Mouse (Mus musculus): Measurements from ENCODE around the gene 1110051M20Rik. TPM values are rescaled to one million over a fixed set of nuclear protein-coding genes. Genes with fewer than 3 reads are reported as not detected.

1110051M20Rik gene
- polyA plus RNA-seq, 1 experiment from 2014 or later, result 98.6 TPM

DNA sequence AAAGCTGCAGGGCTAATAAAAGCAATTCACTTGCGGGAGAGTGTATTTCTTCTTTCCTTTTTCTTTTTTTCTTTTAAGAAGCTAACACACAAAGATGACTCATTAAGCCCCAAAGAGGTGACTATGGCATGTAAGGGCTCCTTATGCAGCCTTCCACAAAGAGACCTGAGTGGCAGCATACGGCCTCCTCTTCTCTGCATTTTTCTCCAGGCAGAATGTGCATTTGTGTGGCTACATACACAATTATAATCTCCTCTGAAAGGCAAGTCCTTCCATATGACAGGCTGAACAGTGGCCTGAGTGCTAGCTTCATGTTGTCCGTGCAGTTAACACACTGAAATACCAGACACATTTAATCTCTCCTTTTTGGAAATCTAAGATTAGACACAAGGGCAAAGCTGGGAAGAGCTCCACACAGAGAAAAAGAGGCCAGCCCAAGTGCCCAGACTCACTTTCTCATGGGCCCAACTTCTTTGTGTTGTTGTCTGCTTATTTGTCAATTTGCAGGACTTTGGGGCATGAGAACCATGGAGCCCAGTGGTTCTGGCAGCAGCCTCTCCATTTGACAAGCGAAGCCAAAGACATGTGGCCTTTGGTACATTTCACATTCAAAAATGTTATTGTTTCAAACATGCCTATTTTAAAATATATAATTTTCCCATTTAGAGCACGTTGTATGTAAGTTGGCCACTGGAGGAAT lies 7.2 kb downstream of the 1110051M20Rik start:
- WGBS, result 79% methylated on average over 5 of the region's 5 CpGs
- no peaks in the 10 kb centered on the region for H3K27me3 ChIP-seq (ENCODE audit: control insufficient read depth, insufficient read depth, low read length)
- H3K9ac ChIP-seq (ENCODE audit: low read length), result no peak overlapping the region
- H3K27ac ChIP-seq (ENCODE audit: low read depth, low read length), result no peak overlapping the region
- ATAC-seq (ENCODE audit: low FRiP score) (no peak), DNase-seq (ENCODE audit: low spot score, missing footprints) (no peak)
- no peaks in the 10 kb centered on the region for H3K9me3 ChIP-seq (ENCODE audit: control insufficient read depth, low read length)
- H3K36me3 ChIP-seq (ENCODE audit: control insufficient read depth, insufficient read depth, low read length), result no peaks in the 10 kb centered on the region
- H3K4me2 ChIP-seq, result no peak overlapping the region
- no peaks in the 10 kb centered on the region for H3K4me1 ChIP-seq (ENCODE audit: control insufficient read depth, insufficient read depth, low read length)
- H3K4me3 ChIP-seq (ENCODE audit: low read depth, low read length), result no peak overlapping the region

DNA sequence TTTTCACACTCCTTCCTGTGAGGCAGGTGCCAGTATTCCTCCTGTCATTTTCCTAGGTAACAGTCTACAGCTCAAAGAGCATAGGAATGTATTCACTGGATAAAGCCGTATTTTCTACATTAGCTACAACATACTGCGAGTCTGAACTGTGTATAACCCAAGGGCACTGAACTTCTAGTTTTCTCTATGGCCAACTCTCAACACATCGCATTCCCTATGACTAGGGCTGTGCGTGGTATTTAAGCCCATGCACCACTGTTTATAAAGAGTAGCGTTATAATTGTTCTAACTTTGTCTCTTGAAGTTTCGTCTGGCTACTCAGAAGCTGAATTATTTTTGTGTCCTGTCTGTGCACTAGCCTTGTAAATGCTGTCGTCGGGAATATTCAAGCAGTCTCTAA lies 7.8 kb downstream of the 1110051M20Rik start:
- Histone ChIP-seq H3K27ac (ENCODE audit: low read depth, low read length) (no peak overlapping the region), H3K4me1 (ENCODE audit: control insufficient read depth, insufficient read depth, low read length) (no peaks in the 10 kb centered on the region), H3K4me3 (ENCODE audit: low read depth, low read length) (no peak overlapping the region), H3K9me3 (ENCODE audit: control insufficient read depth, low read length) (no peaks in the 10 kb centered on the region), H3K4me2 (no peak overlapping the region), H3K27me3 (ENCODE audit: control insufficient read depth, insufficient read depth, low read length) (no peaks in the 10 kb centered on the region), H3K9ac (ENCODE audit: low read length) (no peak overlapping the region), H3K36me3 (ENCODE audit: control insufficient read depth, insufficient read depth, low read length) (no peaks in the 10 kb centered on the region)
- no peak for DNase-seq (ENCODE audit: low spot score, missing footprints)
- WGBS, result 85% methylated on average over 8 of the region's 8 CpGs
- ATAC-seq (ENCODE audit: low FRiP score), result no peak

DNA sequence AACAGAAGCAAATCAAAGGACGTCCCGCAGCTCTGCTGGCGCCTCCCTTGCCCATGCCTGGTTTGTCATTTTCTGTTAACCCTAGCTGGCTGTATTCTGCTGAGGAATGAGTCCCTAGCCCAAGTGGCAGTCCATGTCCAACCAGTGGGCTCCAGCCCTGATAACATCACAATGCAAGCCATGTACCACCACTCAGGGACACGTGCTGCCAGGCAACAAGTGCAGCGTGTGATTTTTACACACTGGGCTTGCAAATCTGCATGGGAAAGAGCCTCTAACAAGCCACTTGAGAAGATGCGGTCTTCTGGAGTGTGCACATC lies 13.9 kb downstream of the 1110051M20Rik start:
- Histone ChIP-seq H3K36me3 (ENCODE audit: control insufficient read depth, insufficient read depth, low read length) (no peaks in the 10 kb centered on the region), H3K4me1 (ENCODE audit: control insufficient read depth, insufficient read depth, low read length) (peaks cover 34% of the 10 kb centered on the region), H3K4me3 (ENCODE audit: low read depth, low read length) (no peak overlapping the region), H3K4me2 (peak overlapping the region; percentile 19; the same call in 1 of the 2 replicates), H3K9ac (ENCODE audit: low read length) (peak overlapping the region; percentile 37; the same call in 1 of the 2 replicates), H3K27ac (ENCODE audit: low read depth, low read length) (peak overlapping the region; percentile 49), H3K9me3 (ENCODE audit: control insufficient read depth, low read length) (no peaks in the 10 kb centered on the region), H3K27me3 (ENCODE audit: control insufficient read depth, insufficient read depth, low read length) (no peaks in the 10 kb centered on the region)
- ATAC-seq (ENCODE audit: low FRiP score) (peak; percentile 89), DNase-seq (ENCODE audit: low spot score, missing footprints) (peak; percentile 93)
- 16% methylated on average over 6 of the region's 6 CpGs for WGBS

DNA sequence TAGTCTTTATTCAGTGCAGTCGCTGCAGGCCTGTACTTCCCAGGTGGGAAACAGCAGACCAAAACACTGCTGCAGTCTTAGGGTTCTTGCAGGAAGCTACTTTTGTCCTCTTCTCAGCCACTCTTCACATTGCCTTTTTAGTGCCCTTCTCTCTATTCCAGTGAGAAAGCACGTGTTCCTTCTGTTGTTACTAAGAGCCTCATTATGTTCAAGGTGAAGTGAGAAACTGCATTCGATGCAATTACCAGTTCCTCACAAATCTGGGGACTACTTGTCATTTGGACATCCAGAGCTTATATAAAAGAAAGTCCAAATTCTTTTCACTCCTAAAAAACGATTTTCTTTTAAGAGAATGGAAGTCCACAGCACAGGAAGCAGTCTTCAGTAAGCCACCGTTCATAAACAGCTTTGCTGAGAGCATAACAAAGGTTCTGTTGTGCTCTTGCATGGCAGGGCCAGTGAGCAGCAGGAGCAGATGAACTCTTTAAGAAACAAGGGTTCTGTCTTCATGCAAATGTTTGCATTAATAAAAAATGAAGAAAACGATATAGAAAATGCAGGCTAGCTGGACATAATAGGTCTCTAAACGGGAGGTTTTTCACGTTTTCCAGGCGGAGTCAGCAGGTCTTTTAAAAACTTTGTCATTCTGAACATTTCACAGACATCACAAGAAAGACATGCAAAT lies 14.4 kb downstream of the 1110051M20Rik start:
- H3K9ac ChIP-seq (ENCODE audit: low read length), result peak overlapping the region; percentile 37; the same call in 1 of the 2 replicates
- ATAC-seq (ENCODE audit: low FRiP score), result peak; percentile 86
- H3K9me3 ChIP-seq (ENCODE audit: control insufficient read depth, low read length), result no peaks in the 10 kb centered on the region
- H3K4me3 ChIP-seq (ENCODE audit: low read depth, low read length), result no peak overlapping the region
- H3K4me2 ChIP-seq, result peak overlapping the region; percentile 19; the same call in 1 of the 2 replicates
- H3K4me1 ChIP-seq (ENCODE audit: control insufficient read depth, insufficient read depth, low read length), result peaks cover 34% of the 10 kb centered on the region
- WGBS, result 20% methylated on average over 9 of the region's 9 CpGs
- peak overlapping the region; percentile 49 for H3K27ac ChIP-seq (ENCODE audit: low read depth, low read length)
- DNase-seq (ENCODE audit: low spot score, missing footprints), result peak; percentile 89
- no peaks in the 10 kb centered on the region for H3K36me3 ChIP-seq (ENCODE audit: control insufficient read depth, insufficient read depth, low read length)
- no peaks in the 10 kb centered on the region for H3K27me3 ChIP-seq (ENCODE audit: control insufficient read depth, insufficient read depth, low read length)

DNA sequence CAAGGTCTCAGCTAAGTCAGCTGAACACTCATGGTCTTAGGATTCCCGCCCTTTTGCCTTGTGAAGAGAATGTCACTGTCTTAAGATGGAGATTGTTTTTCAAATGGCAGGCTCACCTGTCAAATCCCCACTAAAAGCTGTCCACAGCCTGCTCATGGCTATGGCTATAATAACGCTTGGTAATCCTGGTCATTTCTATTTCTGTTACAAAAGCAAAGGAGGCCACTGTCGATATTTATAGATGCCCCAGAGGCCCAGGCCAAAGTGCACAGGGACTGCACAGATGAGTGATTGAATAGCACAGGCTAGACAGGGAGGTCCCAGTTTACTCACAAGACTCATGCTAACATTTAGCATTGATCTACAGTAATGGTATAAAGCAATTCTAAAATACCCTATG lies 15.4 kb downstream of the 1110051M20Rik start:
- WGBS, result 85% methylated on average over 3 of the region's 3 CpGs
- H3K9ac ChIP-seq (ENCODE audit: low read length), result no peak overlapping the region
- no peak overlapping the region for H3K4me2 ChIP-seq
- DNase-seq (ENCODE audit: low spot score, missing footprints) (no peak), ATAC-seq (ENCODE audit: low FRiP score) (no peak)
- H3K4me3 ChIP-seq (ENCODE audit: low read depth, low read length), result no peak overlapping the region
- H3K9me3 ChIP-seq (ENCODE audit: control insufficient read depth, low read length), result no peaks in the 10 kb centered on the region
- H3K27ac ChIP-seq (ENCODE audit: low read depth, low read length), result peak overlapping the region; percentile 49
- no peaks in the 10 kb centered on the region for H3K36me3 ChIP-seq (ENCODE audit: control insufficient read depth, insufficient read depth, low read length)
- peaks cover 34% of the 10 kb centered on the region for H3K4me1 ChIP-seq (ENCODE audit: control insufficient read depth, insufficient read depth, low read length)
- H3K27me3 ChIP-seq (ENCODE audit: control insufficient read depth, insufficient read depth, low read length), result no peaks in the 10 kb centered on the region

DNA sequence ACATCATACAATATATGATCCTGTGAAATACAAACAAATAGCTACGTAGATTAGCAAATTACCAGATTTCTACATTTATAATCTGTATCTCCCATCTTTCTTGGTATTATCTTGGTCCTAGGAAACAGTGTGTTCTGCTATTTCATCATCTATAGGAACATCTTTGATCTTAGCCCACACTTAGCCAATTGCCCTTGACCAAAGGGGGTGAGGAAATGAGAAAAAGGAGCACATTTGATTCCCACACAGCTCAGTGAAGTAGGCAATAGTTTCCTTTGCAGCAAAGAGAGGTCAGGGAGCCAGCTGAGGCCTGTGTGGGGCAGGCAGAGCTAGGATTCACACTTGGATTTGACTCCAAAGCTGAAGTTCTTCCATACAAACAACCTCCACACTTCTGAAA lies 18.2 kb downstream of the 1110051M20Rik start:
- 0 out of 2 replicates have a peak, but pooled peaks cover 2% of the 10 kb centered on the region for H3K36me3 ChIP-seq (ENCODE audit: control insufficient read depth, insufficient read depth, low read length)
- no peak overlapping the region for H3K4me3 ChIP-seq (ENCODE audit: low read depth, low read length)
- H3K27me3 ChIP-seq (ENCODE audit: control insufficient read depth, insufficient read depth, low read length), result no peaks in the 10 kb centered on the region
- H3K9me3 ChIP-seq (ENCODE audit: control insufficient read depth, low read length), result no peaks in the 10 kb centered on the region
- no peak overlapping the region for H3K4me2 ChIP-seq
- ATAC-seq (ENCODE audit: low FRiP score) (no peak), DNase-seq (ENCODE audit: low spot score, missing footprints) (no peak)
- 96% methylated on average over 1 of the region's 1 CpGs for WGBS
- H3K27ac ChIP-seq (ENCODE audit: low read depth, low read length), result no peak overlapping the region
- H3K4me1 ChIP-seq (ENCODE audit: control insufficient read depth, insufficient read depth, low read length), result peaks cover 32% of the 10 kb centered on the region
- H3K9ac ChIP-seq (ENCODE audit: low read length), result no peak overlapping the region

DNA sequence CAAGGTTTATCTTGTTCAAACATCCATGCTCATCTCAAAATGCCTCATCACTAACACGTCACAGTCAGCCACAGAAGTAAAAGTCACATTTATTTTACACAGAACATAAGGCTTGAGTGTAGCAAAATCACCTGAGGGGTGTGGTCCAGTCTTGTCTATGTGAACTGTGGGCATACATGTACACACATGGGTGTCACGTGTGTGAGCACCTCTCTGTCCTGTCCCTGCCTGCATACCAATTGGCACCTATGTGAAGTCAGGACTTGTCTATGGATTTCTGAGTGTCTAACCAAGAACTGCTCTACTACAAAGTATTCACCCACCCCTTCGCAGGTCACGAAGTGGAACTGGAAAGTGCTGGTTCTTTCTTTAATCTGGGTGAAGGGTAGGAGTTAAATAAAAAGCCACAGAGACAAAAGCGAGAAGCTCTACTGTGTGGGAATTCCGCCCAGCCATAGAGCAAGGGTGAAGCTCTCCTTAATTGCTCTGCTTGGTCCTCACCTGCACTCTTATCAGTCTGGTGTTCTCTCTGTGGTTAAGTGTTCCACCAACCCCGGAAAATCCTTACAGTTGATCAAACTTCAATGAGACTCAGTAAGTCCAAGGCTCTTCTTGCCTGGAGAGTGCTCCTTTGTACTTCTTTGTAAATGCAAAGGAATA lies 20.3 kb downstream of the 1110051M20Rik start:
- Histone ChIP-seq H3K4me1 (ENCODE audit: control insufficient read depth, insufficient read depth, low read length) (peaks cover 11% of the 10 kb centered on the region), H3K27ac (ENCODE audit: low read depth, low read length) (no peak overlapping the region), H3K4me3 (ENCODE audit: low read depth, low read length) (no peak overlapping the region), H3K27me3 (ENCODE audit: control insufficient read depth, insufficient read depth, low read length) (no peaks in the 10 kb centered on the region), H3K9ac (ENCODE audit: low read length) (no peak overlapping the region), H3K4me2 (no peak overlapping the region), H3K9me3 (ENCODE audit: control insufficient read depth, low read length) (no peaks in the 10 kb centered on the region), H3K36me3 (ENCODE audit: control insufficient read depth, insufficient read depth, low read length) (0 out of 2 replicates have a peak, but pooled peaks cover 2% of the 10 kb centered on the region)
- 86% methylated on average over 7 of the region's 7 CpGs for WGBS
- no peak for ATAC-seq (ENCODE audit: low FRiP score)
- DNase-seq (ENCODE audit: low spot score, missing footprints), result no peak

DNA sequence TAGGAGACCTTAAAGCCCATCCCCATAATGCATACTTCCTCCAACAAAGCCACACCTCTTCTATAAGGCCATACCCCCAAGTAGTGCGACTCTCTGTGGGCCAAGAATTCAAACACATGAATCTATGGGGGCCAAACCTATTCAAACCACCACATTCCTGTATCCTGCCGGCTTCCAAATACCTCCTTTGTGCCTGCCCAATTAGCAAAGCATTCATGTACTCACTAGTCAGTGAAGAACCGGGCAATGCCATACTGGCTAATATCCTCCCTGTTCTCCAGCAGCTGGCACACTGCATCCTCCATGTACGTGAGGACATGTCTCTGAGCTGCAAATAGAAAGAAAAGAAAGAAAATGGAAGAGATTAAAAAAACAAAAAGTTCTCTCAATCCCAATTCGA lies 22.9 kb downstream of the 1110051M20Rik start:
- no peak overlapping the region for H3K4me3 ChIP-seq (ENCODE audit: low read depth, low read length)
- DNase-seq (ENCODE audit: low spot score, missing footprints), result no peak
- 83% methylated on average over 5 of the region's 5 CpGs for WGBS

DNA sequence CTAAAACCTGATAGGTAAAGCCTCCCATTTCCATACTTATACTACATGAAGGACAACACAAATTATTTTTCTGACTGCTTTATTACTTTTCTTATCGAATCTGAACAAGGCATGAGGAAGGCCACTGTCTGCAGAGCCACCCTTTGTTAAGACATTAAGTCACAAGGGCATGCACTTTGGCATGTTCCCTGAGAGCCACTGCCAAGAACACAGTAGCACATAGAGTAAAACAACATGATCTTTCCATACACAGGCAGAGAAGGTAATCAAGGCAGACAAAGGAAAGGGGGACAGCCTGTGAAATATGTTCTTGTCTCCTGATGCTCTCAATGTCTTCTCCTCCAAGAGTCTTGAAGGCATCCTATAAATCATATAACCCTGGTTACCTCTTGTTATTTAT lies 30.7 kb downstream of the 1110051M20Rik start:
- WGBS, result 84% methylated on average over 1 of the region's 1 CpGs
- DNase-seq (ENCODE audit: low spot score, missing footprints), result no peak
- Histone ChIP-seq H3K36me3 (ENCODE audit: control insufficient read depth, insufficient read depth, low read length) (no peaks in the 10 kb centered on the region), H3K4me2 (no peak overlapping the region), H3K4me1 (ENCODE audit: control insufficient read depth, insufficient read depth, low read length) (no peaks in the 10 kb centered on the region), H3K27me3 (ENCODE audit: control insufficient read depth, insufficient read depth, low read length) (no peaks in the 10 kb centered on the region), H3K4me3 (ENCODE audit: low read depth, low read length) (no peak overlapping the region), H3K9me3 (ENCODE audit: control insufficient read depth, low read length) (no peaks in the 10 kb centered on the region), H3K9ac (ENCODE audit: low read length) (no peak overlapping the region), H3K27ac (ENCODE audit: low read depth, low read length) (no peak overlapping the region)
- no peak for ATAC-seq (ENCODE audit: low FRiP score)

More for the DNA sequence above, 22.9 kb downstream of the 1110051M20Rik start:
- Histone ChIP-seq H3K9me3 (ENCODE audit: control insufficient read depth, low read length) (no peaks in the 10 kb centered on the region), H3K4me1 (ENCODE audit: control insufficient read depth, insufficient read depth, low read length) (peaks cover 6% of the 10 kb centered on the region), H3K27ac (ENCODE audit: low read depth, low read length) (no peak overlapping the region), H3K4me2 (no peak overlapping the region), H3K27me3 (ENCODE audit: control insufficient read depth, insufficient read depth, low read length) (no peaks in the 10 kb centered on the region), H3K36me3 (ENCODE audit: control insufficient read depth, insufficient read depth, low read length) (0 out of 2 replicates have a peak, but pooled peaks cover 2% of the 10 kb centered on the region), H3K9ac (ENCODE audit: low read length) (no peak overlapping the region)
- no peak for ATAC-seq (ENCODE audit: low FRiP score)

Measured in midbrain, embryonic 11.5 days (tissue).